Mouse (Mus musculus) myocyte (in vitro differentiated cells): ENCODE measurements around the gene Syna. TPM values are rescaled to one million over a fixed set of nuclear protein-coding genes. Genes with fewer than 3 reads are reported as not detected.

ENCODE experiments used
- H3K27me3 ChIP-seq: one replicate; pipeline ENCODE4 v1.6.1; 2011; ENCODE audit not compliant: control insufficient read depth, insufficient read depth, insufficient read length
- H3K36me3 ChIP-seq: one replicate; pipeline ENCODE4 v1.6.1; 2011; ENCODE audit not compliant: control insufficient read depth, insufficient read depth
- H3K4me2 ChIP-seq: one replicate; pipeline ENCODE4 v1.6.1; 2011; ENCODE audit warnings: low read depth, control low read depth
- H3K4me3 ChIP-seq: one replicate; pipeline ENCODE4 v1.5.1; 2011; ENCODE audit warnings: mild to moderate bottlenecking, control low read depth, moderate library complexity
- H3K79me2 ChIP-seq: one replicate; pipeline ENCODE4 v1.6.1; 2011; ENCODE audit not compliant: control insufficient read depth, insufficient read depth
- H3ac ChIP-seq: one replicate; pipeline ENCODE4 v1.6.1; 2011; ENCODE audit not compliant: control insufficient read depth, insufficient read length
- CEBPB ChIP-seq: IDR thresholded peaks from 2 replicates; pipeline ENCODE4 v1.6.1; 2011; ENCODE audit warnings: mild to moderate bottlenecking, moderate library complexity; ENCODE audit not compliant: poor library complexity, insufficient read depth, severe bottlenecking
- E2F4 ChIP-seq: IDR thresholded peaks from one replicate; pipeline ENCODE4 v1.6.1; 2011; ENCODE audit warnings: mild to moderate bottlenecking, control low read depth, moderate library complexity; ENCODE audit not compliant: insufficient read depth
- MAX ChIP-seq: IDR thresholded peaks from one replicate; pipeline ENCODE4 v1.6.1; 2011; ENCODE audit warnings: low read depth, mild to moderate bottlenecking, control low read depth
- MYOD1 ChIP-seq, 3 experiments: IDR thresholded peaks; one replicate each; pipeline ENCODE4 v1.6.1; 2011; ENCODE audit warnings: control low read depth in 2 of 3, low read depth in 2 of 3, mild to moderate bottlenecking in 2 of 3, moderate library complexity in 1 of 3; ENCODE audit not compliant: insufficient read length in 2 of 3, control insufficient read depth in 1 of 3
- MYOG ChIP-seq, 3 experiments: IDR thresholded peaks; one replicate each; pipeline ENCODE4 v1.6.1; 2011; ENCODE audit warnings: control low read depth in 2 of 3, low read depth in 2 of 3, mild to moderate bottlenecking in 2 of 3; ENCODE audit not compliant: insufficient read length in 2 of 3, control insufficient read depth in 1 of 3, insufficient read depth in 1 of 3
- POLR2A ChIP-seq: IDR thresholded peaks from one replicate; pipeline ENCODE4 v1.6.1; 2011; ENCODE audit warnings: low read depth, mild to moderate bottlenecking, control low read depth, moderate library complexity; ENCODE audit not compliant: insufficient read length
- POLR2AphosphoS2 ChIP-seq: IDR thresholded peaks from one replicate; pipeline ENCODE4 v1.6.1; 2011; ENCODE audit warnings: low read depth, control low read depth; ENCODE audit not compliant: insufficient read length
- REST ChIP-seq: IDR thresholded peaks from one replicate; pipeline ENCODE4 v1.6.1; 2011; ENCODE audit warnings: mild to moderate bottlenecking, control low read depth, moderate library complexity; ENCODE audit not compliant: insufficient read depth, insufficient read length
- SRF ChIP-seq: IDR thresholded peaks from one replicate; pipeline ENCODE4 v1.6.1; 2011; ENCODE audit warnings: low read depth; ENCODE audit not compliant: control insufficient read depth, insufficient read length
- TCF12 ChIP-seq: IDR thresholded peaks from one replicate; pipeline ENCODE4 v1.6.1; 2011; ENCODE audit warnings: mild to moderate bottlenecking, control low read depth; ENCODE audit not compliant: poor library complexity, insufficient read depth, severe bottlenecking
- TCF3 ChIP-seq: IDR thresholded peaks from one replicate; pipeline ENCODE4 v1.6.1; 2011; ENCODE audit warnings: low read depth, control low read depth; ENCODE audit not compliant: insufficient read length
- USF1 ChIP-seq: IDR thresholded peaks from one replicate; pipeline ENCODE4 v1.6.1; 2011; ENCODE audit warnings: low read depth, mild to moderate bottlenecking, control low read depth, moderate library complexity
- polyA plus RNA-seq: library from polyadenylated mRNA; unstranded; fragments of >200 nt; fragmentation: generic; extraction: Trizol; gene quantifications from one replicate; pipeline ENCODE4 v1.2.1, GENCODE M21; 2012; ENCODE audit warnings: missing spikeins

Gene Syna
- polyA plus RNA-seq, 1 experiment, result 0.19 TPM

DNA sequence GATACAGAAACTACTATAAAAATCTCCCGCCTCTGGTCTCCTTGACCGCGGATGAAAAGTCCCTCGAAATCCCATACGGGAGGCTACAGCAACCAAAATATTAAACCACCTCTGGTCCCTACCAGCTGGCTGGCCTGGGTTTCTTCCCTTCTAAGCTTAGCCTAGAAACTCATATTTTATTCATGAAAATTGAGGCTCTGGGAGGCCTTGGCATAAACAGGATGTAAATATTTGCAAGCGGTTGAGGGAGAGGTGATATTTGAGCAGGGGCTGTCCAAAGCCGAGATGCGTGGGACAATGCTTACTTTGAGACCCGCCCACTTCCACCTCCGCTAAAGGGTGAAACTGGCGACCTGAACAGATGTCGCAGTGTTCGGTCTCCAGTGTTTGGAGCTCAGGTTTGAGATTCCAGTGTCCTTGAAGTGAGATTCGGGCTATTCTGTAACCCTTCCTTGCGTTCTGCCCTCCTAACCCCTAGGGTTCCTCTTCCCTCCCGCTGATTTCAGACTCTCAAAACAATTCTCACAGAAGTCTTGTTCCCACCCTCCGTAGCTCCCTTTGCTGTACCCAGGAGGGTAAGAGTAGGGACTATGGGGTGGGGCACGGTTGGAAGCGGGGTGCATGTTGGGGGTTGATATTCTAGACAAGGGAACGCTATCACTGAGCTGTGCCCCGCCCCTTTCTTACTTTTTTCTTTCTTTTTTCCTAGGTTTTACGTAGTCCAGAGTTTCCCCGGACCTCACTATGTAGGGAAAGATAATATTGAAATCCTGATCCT lies 11.9 kb upstream of the Syna start:
- no peaks in the 10 kb centered on the region for H3K27me3 ChIP-seq
- TF ChIP-seq POLR2A (peak; percentile 20), REST (no peak), E2F4 (peak; percentile 9)
- no peak overlapping the region for H3ac ChIP-seq
- no peaks in the 10 kb centered on the region for H3K79me2 ChIP-seq
- H3K36me3 ChIP-seq, result no peaks in the 10 kb centered on the region
- peak overlapping the region; percentile 36 for H3K4me3 ChIP-seq
- H3K4me2 ChIP-seq, result peak overlapping the region; percentile 100

DNA sequence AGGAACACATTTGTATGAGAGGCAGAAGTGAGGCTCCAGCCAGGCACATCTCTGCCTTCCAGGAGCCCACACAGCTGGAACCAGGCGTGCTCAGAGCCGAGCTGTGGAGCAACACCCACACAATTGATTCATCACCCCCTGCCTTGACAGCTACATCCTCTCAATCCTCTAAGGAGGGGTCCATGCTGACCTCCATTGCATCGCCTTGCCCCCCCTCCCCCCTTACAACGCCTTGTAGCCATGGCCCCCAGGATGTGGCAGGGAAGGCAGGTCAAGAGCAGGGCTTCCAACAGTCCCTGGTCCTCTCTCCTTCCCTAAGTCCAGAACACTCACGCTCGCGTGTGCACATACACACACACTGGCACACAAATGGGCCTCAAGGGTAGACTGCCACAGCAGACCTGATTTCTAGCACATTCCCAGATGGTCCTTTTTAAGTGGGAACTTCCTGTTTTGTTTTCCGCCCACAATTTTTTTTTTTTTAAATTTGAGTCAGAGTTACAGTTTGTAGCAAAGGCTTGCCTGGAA lies 9.1 kb upstream of the Syna start:
- no peaks in the 10 kb centered on the region for H3K36me3 ChIP-seq
- H3K4me3 ChIP-seq, result no peak overlapping the region
- H3K27me3 ChIP-seq, result no peaks in the 10 kb centered on the region
- no peak overlapping the region for H3ac ChIP-seq
- H3K79me2 ChIP-seq, result no peaks in the 10 kb centered on the region
- TF ChIP-seq POLR2AphosphoS2 (no peak), MAX (no peak), CEBPB (no peak), TCF3 (no peak), TCF12 (no peak), E2F4 (no peak), REST (no peak), MYOG (IDR thresholded peaks at IDR 0.05; ENCODE audit: control insufficient read depth in 1 of 3, insufficient read depth in 1 of 3, insufficient read length in 2 of 3, low read depth in 2 of 3) (no peak), POLR2A (no peak), USF1 (no peak), MYOD1 (IDR thresholded peaks at IDR 0.05; ENCODE audit: control insufficient read depth in 1 of 3, insufficient read length in 2 of 3, low read depth in 2 of 3) (no peak), SRF (no peak)
- H3K4me2 ChIP-seq, result peak overlapping the region; percentile 39

- no peaks in the 10 kb centered on the region for H3K27me3 ChIP-seq
- TF ChIP-seq SRF, result no peak
- TF ChIP-seq MYOG (IDR thresholded peaks at IDR 0.05; ENCODE audit: control insufficient read depth in 1 of 3, insufficient read depth in 1 of 3, insufficient read length in 2 of 3, low read depth in 2 of 3), result no peak
- no peak for TF ChIP-seq TCF12
- TF ChIP-seq USF1, result no peak
- no peak for TF ChIP-seq REST
- no peak for TF ChIP-seq MAX
- TF ChIP-seq MYOD1 (IDR thresholded peaks at IDR 0.05; ENCODE audit: control insufficient read depth in 1 of 3, insufficient read length in 2 of 3, low read depth in 2 of 3), result no peak
- no peak for TF ChIP-seq CEBPB
- no peak for TF ChIP-seq TCF3
- TF ChIP-seq POLR2A, result no peak
- TF ChIP-seq POLR2AphosphoS2, result no peak
- TF ChIP-seq E2F4, result no peak
- no peaks in the 10 kb centered on the region for H3K36me3 ChIP-seq
- no peak overlapping the region for H3K4me3 ChIP-seq
- H3K4me2 ChIP-seq, result no peak overlapping the region
- no peak overlapping the region for H3ac ChIP-seq
- no peaks in the 10 kb centered on the region for H3K79me2 ChIP-seq
Measured at GRCm38 (mm10) chr5:134568030-134568429, 8.1 kb upstream of the Syna start.

- H3K27me3 ChIP-seq, result no peaks in the 10 kb centered on the region
- TF ChIP-seq E2F4 (no peak), MYOD1 (IDR thresholded peaks at IDR 0.05; ENCODE audit: control insufficient read depth in 1 of 3, insufficient read length in 2 of 3, low read depth in 2 of 3) (no peak), USF1 (no peak), POLR2A (no peak), MYOG (IDR thresholded peaks at IDR 0.05; ENCODE audit: control insufficient read depth in 1 of 3, insufficient read depth in 1 of 3, insufficient read length in 2 of 3, low read depth in 2 of 3) (no peak), MAX (no peak), REST (no peak), SRF (no peak), CEBPB (no peak), POLR2AphosphoS2 (no peak), TCF12 (no peak), TCF3 (no peak)
- H3K4me3 ChIP-seq, result no peak overlapping the region
- H3K36me3 ChIP-seq, result no peaks in the 10 kb centered on the region
- H3ac ChIP-seq, result no peak overlapping the region
- no peak overlapping the region for H3K4me2 ChIP-seq
- H3K79me2 ChIP-seq, result no peaks in the 10 kb centered on the region
Measured at GRCm38 (mm10) chr5:134567445-134567844, 7.5 kb upstream of the Syna start.
